Mouse (Mus musculus) kidney, postnatal 0 days (tissue): Measurements from ENCODE around the gene Ccna2. TPM values are rescaled to one million over a fixed set of nuclear protein-coding genes. Genes with fewer than 3 reads are reported as not detected.

Experiments used
- ATAC-seq: fragments of 200-750 bp; cut with Nextera tagmentation; replicated peaks from 2 replicates; pipeline ENCODE4 v1.8.0; 2017; ENCODE audit warnings: low read depth, moderate number of reproducible peaks, moderate TSS enrichment, moderate library complexity; ENCODE audit not compliant: low FRiP score
- DNase-seq: peaks from one replicate; pipeline ENCODE4 v3.0.0-alpha.2; 2016; ENCODE audit warnings: low spot score
- H3K27ac ChIP-seq: fragments of 300-500 bp; sonication (generic); 2 replicates; pipeline ENCODE4 v1.5.1; 2014; ENCODE audit warnings: mild to moderate bottlenecking
- H3K27me3 ChIP-seq: fragments of 300-500 bp; sonication (generic); 2 replicates; pipeline ENCODE4 v1.6.1; 2014; ENCODE audit warnings: low read length, mixed read lengths; ENCODE audit not compliant: insufficient read depth
- H3K36me3 ChIP-seq: fragments of 300-500 bp; sonication (generic); 2 replicates; pipeline ENCODE4 v1.6.1; 2014; ENCODE audit warnings: low read length, mixed read lengths; ENCODE audit not compliant: insufficient read depth
- H3K4me1 ChIP-seq: fragments of 300-500 bp; sonication (generic); replicated peaks from 2 replicates; pipeline ENCODE4 v1.6.1; 2014; ENCODE audit warnings: antibody characterized with exemption, low read length, mixed read lengths; ENCODE audit not compliant: insufficient read depth
- H3K4me2 ChIP-seq: fragments of 300-500 bp; sonication (generic); 2 replicates; pipeline ENCODE4 v1.6.1; 2014; ENCODE audit warnings: mild to moderate bottlenecking, low read length, moderate library complexity, mixed read lengths
- H3K4me3 ChIP-seq: fragments of 300-500 bp; sonication (generic); replicated peaks from 2 replicates; pipeline ENCODE4 v1.5.1; 2014; ENCODE audit warnings: low read depth, low read length
- H3K9ac ChIP-seq: fragments of 300-500 bp; sonication (generic); 2 replicates; pipeline ENCODE4 v1.6.1; 2014; ENCODE audit warnings: low read depth, low read length
- H3K9me3 ChIP-seq: fragments of 300-500 bp; sonication (generic); replicated peaks from 2 replicates; pipeline ENCODE4 v1.6.1; 2016; ENCODE audit warnings: low read length, inconsistent platforms, mixed read lengths
- CTCF ChIP-seq: IDR thresholded peaks from 2 replicates; pipeline ENCODE4 v1.5.1; 2016; ENCODE audit warnings: antibody characterized with exemption, low read depth, mild to moderate bottlenecking, moderate library complexity
- WGBS: fragments of 180-500 bp; shearing (Covaris S2); extraction: QIAGEN DNeasy Blood & Tissue Kit; methylation state at CpG from one replicate; pipeline ENCODE4 v1.1.7; 2014; 5-methylcytosine and 5-hydroxymethylcytosine counted together
- polyA plus RNA-seq: library from polyadenylated mRNA; unstranded; fragments of >200 nt; fragmentation: Nextera tagmentation; extraction: Ambion mirVana; gene quantifications from 2 replicates; pipeline ENCODE4 v1.2.1, GENCODE M21; 2015

Gene Ccna2
- polyA plus RNA-seq, 1 experiment from 2014 or later = 74.9 TPM

- Histone ChIP-seq H3K4me1 (no peaks in the 10 kb centered on the region), H3K9ac (no peak overlapping the region), H3K9me3 (no peaks in the 10 kb centered on the region), H3K4me3 (no peak overlapping the region), H3K27ac (no peak overlapping the region), H3K27me3 (no peaks in the 10 kb centered on the region), H3K36me3 (no peaks in the 10 kb centered on the region), H3K4me2 (no peak overlapping the region)
- 76% methylated on average over 4 of the region's 4 CpGs for WGBS
- ATAC-seq (no peak), DNase-seq (no peak)
- no peak for TF ChIP-seq CTCF
Observed at GRCm38 (mm10) chr3:36537701-36538470, 34.1 kb downstream of the Ccna2 start.

DNA sequence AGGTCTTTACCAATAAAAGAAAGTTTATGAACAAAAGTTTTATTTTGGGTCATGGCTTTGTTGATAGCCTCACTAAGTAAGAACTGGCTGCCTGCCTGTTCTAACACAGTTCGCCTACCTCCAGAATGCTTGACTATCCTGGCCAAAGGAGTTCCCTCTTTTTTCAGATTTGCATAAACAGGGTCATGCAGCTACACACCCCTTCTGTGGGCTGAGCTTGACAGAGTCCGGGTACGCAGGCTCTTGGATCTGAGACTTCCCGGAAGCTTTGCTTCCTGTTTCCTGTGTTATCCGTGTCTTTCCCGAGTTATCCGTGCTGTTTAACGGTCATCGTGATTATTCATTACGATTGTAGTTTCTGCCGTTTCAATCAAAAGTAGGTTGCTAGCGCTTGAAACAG, 35.9 kb downstream of the Ccna2 start:
- ATAC-seq (no peak), DNase-seq (no peak)
- H3K4me2 ChIP-seq = no peak overlapping the region
- H3K27me3 ChIP-seq = no peaks in the 10 kb centered on the region
- WGBS = 80% methylated on average over 12 of the region's 12 CpGs
- no peaks in the 10 kb centered on the region for H3K9me3 ChIP-seq
- no peak overlapping the region for H3K4me3 ChIP-seq
- no peak for TF ChIP-seq CTCF
- peaks cover 5% of the 10 kb centered on the region; the same call in 1 of the 2 replicates for H3K4me1 ChIP-seq
- H3K36me3 ChIP-seq = no peaks in the 10 kb centered on the region
- H3K27ac ChIP-seq = no peak overlapping the region
- no peak overlapping the region for H3K9ac ChIP-seq

DNA sequence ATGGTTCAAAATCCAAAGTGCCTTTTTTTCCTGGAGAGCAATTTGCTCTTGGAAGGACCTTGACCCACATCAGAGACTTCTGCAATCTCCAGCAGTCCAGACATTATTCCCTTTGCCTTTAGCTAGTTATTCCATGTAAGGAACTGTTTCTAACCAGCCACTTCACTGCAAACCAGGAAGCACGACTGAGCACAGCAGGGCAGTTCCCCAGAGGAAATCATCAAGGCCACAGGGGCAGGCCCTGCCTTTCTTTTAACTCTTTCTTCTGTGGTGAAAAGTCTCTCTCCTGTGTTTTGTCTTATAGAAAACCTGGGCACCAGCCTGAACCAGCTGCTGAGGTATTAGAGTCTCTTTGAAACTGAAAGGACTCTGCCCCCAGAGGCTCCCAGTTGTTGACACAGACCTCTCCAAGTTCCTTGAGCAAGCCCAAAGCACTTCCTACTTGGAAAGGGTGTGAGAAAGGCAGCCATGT, 38.7 kb downstream of the Ccna2 start:
- Histone ChIP-seq H3K9me3 (no peaks in the 10 kb centered on the region), H3K27ac (no peak overlapping the region), H3K4me3 (no peak overlapping the region), H3K9ac (no peak overlapping the region), H3K27me3 (no peaks in the 10 kb centered on the region), H3K36me3 (no peaks in the 10 kb centered on the region), H3K4me1 (peaks cover 5% of the 10 kb centered on the region; the same call in 1 of the 2 replicates), H3K4me2 (no peak overlapping the region)
- DNase-seq (peak; percentile 50), ATAC-seq (no peak)
- TF ChIP-seq CTCF = no peak
- 5% methylated on average over 1 of the region's 1 CpGs for WGBS

DNA sequence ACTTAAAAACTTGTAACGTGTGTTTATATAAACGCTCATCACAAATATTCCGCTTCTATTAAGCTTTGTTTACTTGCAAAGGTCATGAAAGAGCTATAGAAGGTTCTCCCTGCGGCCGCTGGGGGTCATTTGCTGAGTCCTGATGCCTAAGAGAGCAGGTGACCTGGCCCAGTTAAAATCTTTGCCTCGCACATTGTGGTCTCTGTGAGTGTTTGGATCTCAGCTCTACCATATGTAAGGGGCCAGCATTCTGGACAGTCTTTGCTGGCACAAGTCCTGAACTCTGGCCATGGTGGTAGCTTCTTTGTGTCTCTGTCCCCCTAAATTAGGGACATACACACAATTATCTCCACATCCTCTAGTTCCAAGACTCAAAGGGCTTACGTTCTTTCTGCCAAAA, 39.2 kb downstream of the Ccna2 start:
- WGBS = 52% methylated on average over 7 of the region's 7 CpGs
- H3K4me2 ChIP-seq = no peak overlapping the region
- DNase-seq = peak; percentile 6

DNA sequence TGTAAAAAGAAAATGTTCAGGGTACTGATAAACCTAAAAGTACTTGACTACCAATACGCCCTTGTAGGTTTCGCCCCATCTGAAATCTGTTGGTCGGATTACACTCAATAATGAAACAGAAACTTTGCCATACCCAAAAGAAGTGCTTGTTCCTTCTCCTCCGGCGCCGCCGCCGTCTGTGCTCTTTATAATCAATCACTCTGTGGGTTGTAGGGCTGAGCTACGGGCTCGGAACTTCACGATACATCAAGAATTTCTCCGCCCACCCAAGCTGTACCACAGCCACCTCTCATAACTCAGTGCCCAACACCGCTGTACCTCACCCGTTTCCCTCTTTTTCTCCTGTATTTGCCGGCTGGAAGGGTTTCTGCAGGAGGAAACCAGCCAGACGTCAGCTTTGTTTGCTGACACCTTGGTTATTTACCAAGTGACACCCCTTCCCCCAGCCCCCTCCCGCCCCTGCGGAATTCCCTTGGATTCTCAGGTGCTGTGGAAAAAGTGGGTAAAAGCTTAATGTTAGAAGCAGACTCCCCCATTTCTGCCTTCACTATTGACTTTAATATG, 39.9 kb downstream of the Ccna2 start:
- H3K27me3 ChIP-seq = no peaks in the 10 kb centered on the region
- no peak for TF ChIP-seq CTCF
- peak overlapping the region; percentile 34 for H3K4me3 ChIP-seq
- no peak overlapping the region for H3K27ac ChIP-seq
- ATAC-seq = no peak
- no peaks in the 10 kb centered on the region for H3K36me3 ChIP-seq
- H3K9ac ChIP-seq = peak overlapping the region; percentile 53
- H3K9me3 ChIP-seq = no peaks in the 10 kb centered on the region
- WGBS = 4% methylated on average over 18 of the region's 18 CpGs
- peak overlapping the region; percentile 66 for H3K4me2 ChIP-seq
- H3K4me1 ChIP-seq = peaks cover 5% of the 10 kb centered on the region; the same call in 1 of the 2 replicates
- DNase-seq = peak; percentile 24

More for the DNA sequence above, 39.2 kb downstream of the Ccna2 start:
- Histone ChIP-seq H3K4me3 (no peak overlapping the region), H3K27ac (no peak overlapping the region), H3K9me3 (no peaks in the 10 kb centered on the region), H3K9ac (no peak overlapping the region), H3K36me3 (no peaks in the 10 kb centered on the region), H3K27me3 (no peaks in the 10 kb centered on the region), H3K4me1 (peaks cover 5% of the 10 kb centered on the region; the same call in 1 of the 2 replicates)
- no peak for TF ChIP-seq CTCF
- ATAC-seq = no peak

- peaks cover 5% of the 10 kb centered on the region; the same call in 1 of the 2 replicates for H3K4me1 ChIP-seq
- H3K36me3 ChIP-seq = no peaks in the 10 kb centered on the region
- DNase-seq (no peak), ATAC-seq (no peak)
- 33% methylated on average over 2 of the region's 2 CpGs for WGBS
- no peaks in the 10 kb centered on the region for H3K27me3 ChIP-seq
- H3K4me3 ChIP-seq = no peak overlapping the region
- H3K27ac ChIP-seq = no peak overlapping the region
- H3K9me3 ChIP-seq = no peaks in the 10 kb centered on the region
- TF ChIP-seq CTCF = no peak
- no peak overlapping the region for H3K9ac ChIP-seq
- no peak overlapping the region for H3K4me2 ChIP-seq
Observed at GRCm38 (mm10) chr3:36531242-36531641, 40.7 kb downstream of the Ccna2 start.
